Mouse (Mus musculus) erythroblast, embryonic 14.5 days (primary cell): ENCODE measurements around the gene Psmd11.

ENCODE experiments used
- GATA1 ChIP-seq: IDR thresholded peaks from 2 replicates; pipeline ENCODE4 v1.6.1; 2012; ENCODE audit warnings: low read length, inconsistent platforms, mixed read lengths
- TAL1 ChIP-seq: IDR thresholded peaks from 3 replicates; pipeline ENCODE4 v1.6.1; 2012; ENCODE audit warnings: low read length, inconsistent platforms, mixed read lengths

DNA sequence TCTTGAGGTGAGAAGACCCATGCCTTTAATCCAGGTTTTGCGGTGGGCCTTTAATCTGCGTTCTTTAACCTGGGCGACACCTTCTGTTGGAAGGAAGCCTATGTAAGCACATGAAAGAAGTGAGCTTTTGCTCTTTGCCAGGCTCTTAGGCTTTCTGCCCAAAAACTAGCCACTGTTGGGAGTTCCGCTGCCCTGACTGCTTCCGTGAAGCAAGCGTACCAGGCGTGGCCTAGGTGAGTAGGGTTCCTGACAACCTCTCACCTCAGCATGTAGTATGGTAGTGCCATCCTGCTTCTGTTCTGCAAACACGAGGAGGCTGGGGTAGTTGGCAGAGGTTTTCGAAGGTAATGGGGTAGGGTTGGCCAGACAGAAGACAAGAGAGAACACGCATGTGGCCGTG is 46.4 kb downstream of the Psmd11 start:
- no peak for TF ChIP-seq TAL1
- no peak for TF ChIP-seq GATA1
